Mouse (Mus musculus) mesoderm, embryonic 11.5 days (tissue): ENCODE measurements at regions not wholly inside any gene's neighbourhood (a gene's known extent, or its start where the extent isn't known, plus 50 kb on each side); places are given as distances from the start of the nearest gene placed in this dataset.

Experiments
- DNase-seq: peaks from one replicate; pipeline ENCODE4 v3.0.0-alpha.2; 2012; ENCODE audit warnings: low read depth, low spot score

GRCm38 (mm10) chr14:123219590-123219989 lies 235.8 kb upstream of the Tmtc4 start:
- no peak for DNase-seq

GRCm38 (mm10) chr14:123210241-123210640 lies 226.4 kb upstream of the Tmtc4 start:
- no peak for DNase-seq

- DNase-seq, result no peak
Observed at GRCm38 (mm10) chr14:123202848-123203247, 219.0 kb upstream of the Tmtc4 start.

- DNase-seq, result no peak
Observed at GRCm38 (mm10) chr14:123202313-123202712, 218.5 kb upstream of the Tmtc4 start.

GRCm38 (mm10) chr14:123201426-123202274 lies 217.8 kb upstream of the Tmtc4 start:
- DNase-seq, result no peak

GRCm38 (mm10) chr14:123199111-123199510 lies 215.3 kb upstream of the Tmtc4 start:
- DNase-seq, result no peak

GRCm38 (mm10) chr14:123192574-123192973 lies 208.7 kb upstream of the Tmtc4 start:
- no peak for DNase-seq

GRCm38 (mm10) chr14:123190729-123191128 lies 206.9 kb upstream of the Tmtc4 start:
- no peak for DNase-seq

GRCm38 (mm10) chr14:123187270-123188058 lies 203.6 kb upstream of the Tmtc4 start:
- DNase-seq, result peak; percentile 6

- no peak for DNase-seq
Observed at GRCm38 (mm10) chr14:123173183-123173582, 189.3 kb upstream of the Tmtc4 start.

- no peak for DNase-seq
Observed at GRCm38 (mm10) chr14:123171865-123172264, 188.0 kb upstream of the Tmtc4 start.

GRCm38 (mm10) chr14:123163842-123164241 lies 180.0 kb upstream of the Tmtc4 start:
- no peak for DNase-seq

- DNase-seq, result no peak
Observed at GRCm38 (mm10) chr14:123143489-123144046, 159.7 kb upstream of the Tmtc4 start.

GRCm38 (mm10) chr14:123138743-123139705 lies 155.2 kb upstream of the Tmtc4 start:
- DNase-seq, result peak; percentile 11

- DNase-seq, result no peak
Observed at GRCm38 (mm10) chr14:123133979-123134378, 150.1 kb upstream of the Tmtc4 start.

GRCm38 (mm10) chr14:123120361-123120760 lies 136.5 kb upstream of the Tmtc4 start:
- no peak for DNase-seq

GRCm38 (mm10) chr14:123116337-123116736 lies 132.5 kb upstream of the Tmtc4 start:
- DNase-seq, result no peak

- DNase-seq, result peak; percentile 45
Observed at GRCm38 (mm10) chr14:123110533-123110932, 126.7 kb upstream of the Tmtc4 start.

- DNase-seq, result no peak
Observed at GRCm38 (mm10) chr14:123100371-123100770, 116.5 kb upstream of the Tmtc4 start.

GRCm38 (mm10) chr14:123096086-123096485 lies 112.3 kb upstream of the Tmtc4 start:
- no peak for DNase-seq

GRCm38 (mm10) chr14:123082065-123082464 lies 98.2 kb upstream of the Tmtc4 start:
- no peak for DNase-seq
